Mouse (Mus musculus): ENCODE data around the gene Cpne6. TPM values are rescaled to one million over a fixed set of nuclear protein-coding genes. Genes with fewer than 3 reads are reported as not detected.
A peak's percentile ranks its signal among the peaks of the same experiment; 100 is the strongest.

Cpne6 gene
- total and polyA plus RNA-seq, 3 experiments, result 0.25 TPM; not detected in 2

DNA sequence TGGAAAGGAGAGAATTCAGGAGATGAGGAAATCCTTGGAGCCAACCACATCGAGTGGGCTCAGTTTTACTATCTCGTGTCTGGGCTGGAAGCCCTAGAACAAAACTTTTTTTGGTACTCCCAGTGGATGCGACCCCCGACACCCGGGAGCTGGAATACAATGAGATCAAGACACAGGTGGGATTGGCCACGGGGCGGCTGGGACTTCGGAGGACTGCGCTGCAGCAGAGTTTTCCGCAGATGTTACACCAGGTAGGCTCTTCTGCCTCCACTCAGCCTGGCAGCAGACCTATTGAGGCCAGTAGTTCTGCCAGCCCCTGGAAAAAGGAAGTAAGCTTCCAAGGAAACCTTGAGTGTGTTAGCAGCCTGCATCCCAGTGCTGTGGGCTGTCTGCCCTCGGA is 53.0 kb downstream of the Cpne6 start:
- intact Hi-C loops (cut with DNase I), result no loop called here
- no peak overlapping the region for H3K27ac ChIP-seq
- no peaks in the 10 kb centered on the region for H3K36me3 ChIP-seq (ENCODE audit: control insufficient read depth, insufficient read depth, low read length)

DNA sequence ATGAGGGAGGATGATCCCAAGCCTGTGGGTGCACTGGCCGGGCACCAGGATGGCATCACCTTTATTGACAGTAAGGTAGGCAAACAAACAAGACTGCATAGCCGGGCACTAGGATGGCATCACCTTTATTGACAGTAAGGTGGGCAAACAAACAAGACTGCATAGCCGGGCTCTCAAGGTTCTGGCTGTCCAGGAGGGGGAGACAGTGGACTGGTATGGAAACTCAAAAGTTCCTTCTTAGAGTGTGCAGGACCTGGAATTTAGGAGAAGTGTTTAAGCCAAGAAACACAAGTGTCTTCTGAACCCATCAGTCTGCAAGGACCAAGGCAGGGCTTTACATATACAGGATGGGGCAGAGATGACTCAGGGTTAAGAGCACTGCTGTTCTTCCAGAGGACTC is 55.5 kb downstream of the Cpne6 start:
- intact Hi-C loops (cut with DNase I), result no loop called here
- no peaks in the 10 kb centered on the region for H3K79me2 ChIP-seq (replicated peaks; ENCODE audit: control insufficient read depth, insufficient read depth, low read length)
- no peaks in the 10 kb centered on the region for H3K36me3 ChIP-seq (ENCODE audit: control insufficient read depth, insufficient read depth, low read length)
- no peak overlapping the region for H3K9ac ChIP-seq (ENCODE audit: low read depth, low read length)
- H3K4me3 ChIP-seq, result no peak overlapping the region
- no peak for DNase-seq
- peaks cover 4% of the 10 kb centered on the region for H3K4me1 ChIP-seq (ENCODE audit: control insufficient read depth, insufficient read depth, low read length)
- WGBS, result 80% methylated on average over 3 of the region's 3 CpGs
- no peak overlapping the region for H3K27ac ChIP-seq
- TF ChIP-seq CTCF (IDR thresholded peaks at IDR 0.05) (peak; percentile 35), POLR2A (IDR thresholded peaks at IDR 0.05; ENCODE audit: insufficient read depth, low read depth, low read length) (no peak), EP300 (IDR thresholded peaks at IDR 0.05; ENCODE audit: insufficient read depth, low read depth, low read length) (no peak)
- H3K27me3 ChIP-seq (ENCODE audit: control insufficient read depth, insufficient read depth, low read length), result no peaks in the 10 kb centered on the region

More for the DNA sequence above, 53.0 kb downstream of the Cpne6 start:
- no peaks in the 10 kb centered on the region for H3K27me3 ChIP-seq (ENCODE audit: control insufficient read depth, insufficient read depth, low read length)
- no peak overlapping the region for H3K9ac ChIP-seq (ENCODE audit: low read depth, low read length)
- 85% methylated on average over 11 of the region's 11 CpGs for WGBS
- TF ChIP-seq CTCF (IDR thresholded peaks at IDR 0.05), result no peak
- no peak for TF ChIP-seq EP300 (IDR thresholded peaks at IDR 0.05; ENCODE audit: insufficient read depth, low read depth, low read length)
- no peak for TF ChIP-seq POLR2A (IDR thresholded peaks at IDR 0.05; ENCODE audit: insufficient read depth, low read depth, low read length)
- H3K79me2 ChIP-seq (replicated peaks; ENCODE audit: control insufficient read depth, insufficient read depth, low read length), result no peaks in the 10 kb centered on the region
- peaks cover 3% of the 10 kb centered on the region for H3K4me1 ChIP-seq (ENCODE audit: control insufficient read depth, insufficient read depth, low read length)
- H3K4me3 ChIP-seq, result no peak overlapping the region
- no peak for DNase-seq

Other genes with a start within 250 kb of the Cpne6 start
- gene Dhrs4, start 31.7 kb upstream of the Cpne6 start, total RNA-seq (2021), result 100 to 1,000 TPM; 106 to 125 TPM
- gene Dhrs4, start 31.7 kb upstream of the Cpne6 start, polyA plus RNA-seq (2012; rRNA removed), result 64.7 and 85.7 TPM in 2 replicates
- 1 to 10 TPM; 1.3 to 2.0 TPM for gene Carmil3, start 19.8 kb upstream of the Cpne6 start, total RNA-seq (2021)
- gene Carmil3, start 19.8 kb upstream of the Cpne6 start, polyA plus RNA-seq (2012; rRNA removed), result 3.4 and 4.8 TPM in 2 replicates
- gene Nrl, start 14.5 kb downstream of the Cpne6 start, total RNA-seq (2021), result not detected
- not detected in 2 replicates for gene Nrl, start 14.5 kb downstream of the Cpne6 start, polyA plus RNA-seq (2012; rRNA removed)
- 1 to 10 TPM; 9.0 to 9.4 TPM for gene Pck2, start 29.8 kb downstream of the Cpne6 start, total RNA-seq (2021)
- gene Pck2, start 29.8 kb downstream of the Cpne6 start, polyA plus RNA-seq (2012; rRNA removed), result 13.3 and 15.3 TPM in 2 replicates
- gene Dcaf11, start 49.6 kb downstream of the Cpne6 start, total RNA-seq (2021), result 100 to 1,000 TPM; 136 to 160 TPM
- gene Dcaf11, start 49.6 kb downstream of the Cpne6 start, polyA plus RNA-seq (2012; rRNA removed), result 151 and 186 TPM in 2 replicates
- gene A730061H03Rik, start 50.0 kb downstream of the Cpne6 start, total RNA-seq (2021), result not detected
- 0.74 and 1.2 TPM in 2 replicates for gene A730061H03Rik, start 50.0 kb downstream of the Cpne6 start, polyA plus RNA-seq (2012; rRNA removed)
- 100 to 1,000 TPM; 165 to 187 TPM for gene Fitm1, start 65.2 kb downstream of the Cpne6 start, total RNA-seq (2021)
- gene Fitm1, start 65.2 kb downstream of the Cpne6 start, polyA plus RNA-seq (2012; rRNA removed), result 323 and 403 TPM in 2 replicates
- gene Psme1, start 67.7 kb downstream of the Cpne6 start, total RNA-seq (2021), result 100 to 1,000 TPM; 231 to 264 TPM
- gene Psme1, start 67.7 kb downstream of the Cpne6 start, polyA plus RNA-seq (2012; rRNA removed), result 101 and 118 TPM in 2 replicates
- gene Emc9, start 74.9 kb downstream of the Cpne6 start, total RNA-seq (2021), result 10 to 100 TPM; 58.4 to 61.1 TPM
- gene Emc9, start 74.9 kb downstream of the Cpne6 start, polyA plus RNA-seq (2012; rRNA removed), result 52.9 and 54.2 TPM in 2 replicates
- 100 to 1,000 TPM; 119 to 120 TPM for gene Psme2, start 80.7 kb downstream of the Cpne6 start, total RNA-seq (2021)
- 37.3 and 56.7 TPM in 2 replicates for gene Psme2, start 80.7 kb downstream of the Cpne6 start, polyA plus RNA-seq (2012; rRNA removed)
- gene Rnf31, start 81.3 kb downstream of the Cpne6 start, total RNA-seq (2021), result 10 to 100 TPM; 27.5 to 30.9 TPM
- gene Rnf31, start 81.3 kb downstream of the Cpne6 start, polyA plus RNA-seq (2012; rRNA removed), result 19.7 and 24.3 TPM in 2 replicates
- gene Irf9, start 93.1 kb downstream of the Cpne6 start, total RNA-seq (2021), result 1 to 10 TPM; 9.7 to 9.8 TPM
- gene Irf9, start 93.1 kb downstream of the Cpne6 start, polyA plus RNA-seq (2012; rRNA removed), result 22.2 and 29.3 TPM in 2 replicates
- under 1 TPM in 1 of 2 experiments, not detected in 1; 0.32 TPM for gene Rec8, start 107.6 kb downstream of the Cpne6 start, total RNA-seq (2021)
- gene Rec8, start 107.6 kb downstream of the Cpne6 start, polyA plus RNA-seq (2012; rRNA removed), result 0.12 and 0.29 TPM in 2 replicates
- gene Ipo4, start 125.5 kb downstream of the Cpne6 start, total RNA-seq (2021), result 10 to 100 TPM; 51.3 to 64.1 TPM
- gene Ipo4, start 125.5 kb downstream of the Cpne6 start, polyA plus RNA-seq (2012; rRNA removed), result 68.2 and 68.9 TPM in 2 replicates
- gene Gm49378, start 127.5 kb downstream of the Cpne6 start, total RNA-seq (2021), result 1 to 10 TPM; 2.5 to 3.8 TPM
- gene Gm49378, start 127.5 kb downstream of the Cpne6 start, polyA plus RNA-seq (2012; rRNA removed), result 3.5 and 5.0 TPM in 2 replicates
- 10 to 100 TPM; 39.4 to 40.6 TPM for gene Tm9sf1, start 133.4 kb downstream of the Cpne6 start, total RNA-seq (2021)
- gene Tm9sf1, start 133.4 kb downstream of the Cpne6 start, polyA plus RNA-seq (2012; rRNA removed), result 50.6 and 63.0 TPM in 2 replicates
- under 1 TPM; 0.34 to 0.47 TPM for gene Tssk4, start 139.7 kb downstream of the Cpne6 start, total RNA-seq (2021)
- 0.55 and 0.61 TPM in 2 replicates for gene Tssk4, start 139.7 kb downstream of the Cpne6 start, polyA plus RNA-seq (2012; rRNA removed)
- 10 to 100 TPM; 45.3 to 49.1 TPM for gene Mdp1, start 150.1 kb downstream of the Cpne6 start, total RNA-seq (2021)
- 35.7 and 54.9 TPM in 2 replicates for gene Mdp1, start 150.1 kb downstream of the Cpne6 start, polyA plus RNA-seq (2012; rRNA removed)
- 1 to 10 TPM; 8.1 to 9.0 TPM for gene Gmpr2, start 161.5 kb downstream of the Cpne6 start, total RNA-seq (2021)
- gene Gmpr2, start 161.5 kb downstream of the Cpne6 start, polyA plus RNA-seq (2012; rRNA removed), result 11.8 and 18.2 TPM in 2 replicates
- gene Nedd8, start 161.7 kb downstream of the Cpne6 start, total RNA-seq (2021), result 100 to 1,000 TPM; 242 to 262 TPM
- 265 and 340 TPM in 2 replicates for gene Nedd8, start 161.7 kb downstream of the Cpne6 start, polyA plus RNA-seq (2012; rRNA removed)
- 10 to 100 TPM; 12.6 to 12.8 TPM for gene Tinf2, start 171.4 kb downstream of the Cpne6 start, total RNA-seq (2021)
- gene Tinf2, start 171.4 kb downstream of the Cpne6 start, polyA plus RNA-seq (2012; rRNA removed), result 7.6 and 8.5 TPM in 2 replicates
- under 1 TPM; 0.16 to 0.43 TPM for gene Tgm1, start 203.5 kb downstream of the Cpne6 start, total RNA-seq (2021)
- 0.31 and 0.41 TPM in 2 replicates for gene Tgm1, start 203.5 kb downstream of the Cpne6 start, polyA plus RNA-seq (2012; rRNA removed)
- 10 to 100 TPM; 12.5 to 13.0 TPM for gene Rabggta, start 211.8 kb downstream of the Cpne6 start, total RNA-seq (2021)
- gene Rabggta, start 211.8 kb downstream of the Cpne6 start, polyA plus RNA-seq (2012; rRNA removed), result 26.3 and 32.2 TPM in 2 replicates
- 10 to 100 TPM; 35.4 to 40.2 TPM for gene Dhrs1, start 235.2 kb downstream of the Cpne6 start, total RNA-seq (2021)
- 82.9 and 85.8 TPM in 2 replicates for gene Dhrs1, start 235.2 kb downstream of the Cpne6 start, polyA plus RNA-seq (2012; rRNA removed)
- 10 to 100 TPM; 10.1 to 11.4 TPM for gene Nop9, start 235.2 kb downstream of the Cpne6 start, total RNA-seq (2021)
- 8.3 and 13.1 TPM in 2 replicates for gene Nop9, start 235.2 kb downstream of the Cpne6 start, polyA plus RNA-seq (2012; rRNA removed)
- gene Cideb, start 248.0 kb downstream of the Cpne6 start, total RNA-seq (2021), result under 1 TPM; 0.81 to 0.98 TPM
- gene Cideb, start 248.0 kb downstream of the Cpne6 start, polyA plus RNA-seq (2012; rRNA removed), result 6.7 and 8.1 TPM in 2 replicates